Mouse (Mus musculus) neural tube, embryonic 13.5 days (tissue): ENCODE results near the gene Ctnna2. TPM values are rescaled to one million over a fixed set of nuclear protein-coding genes. Genes with fewer than 3 reads are reported as not detected.
A peak's percentile ranks its signal among the peaks of the same experiment; 100 is the strongest.

ENCODE experiments used
- ATAC-seq: fragments of 200-750 bp; cut with Nextera tagmentation; 2 replicates; pipeline ENCODE4 v1.8.0; 2017; ENCODE audit warnings: low read depth, mild to moderate bottlenecking, moderate TSS enrichment, moderate library complexity
- H3K27ac ChIP-seq: fragments of 300-500 bp; sonication (generic); replicated peaks from 2 replicates; pipeline ENCODE4 v1.5.1; 2015; ENCODE audit warnings: moderate library complexity, mild to moderate bottlenecking, inconsistent platforms
- H3K27me3 ChIP-seq: fragments of 300-500 bp; sonication (generic); 2 replicates; pipeline ENCODE4 v1.6.1; 2015; ENCODE audit warnings: mild to moderate bottlenecking, inconsistent platforms
- H3K36me3 ChIP-seq: fragments of 300-500 bp; sonication (generic); 2 replicates; pipeline ENCODE4 v1.6.1; 2015; ENCODE audit warnings: mild to moderate bottlenecking, inconsistent platforms
- H3K4me1 ChIP-seq: fragments of 300-500 bp; sonication (generic); replicated peaks from 2 replicates; pipeline ENCODE4 v1.6.1; 2015; ENCODE audit warnings: inconsistent platforms
- H3K4me2 ChIP-seq: fragments of 300-500 bp; sonication (generic); 2 replicates; pipeline ENCODE4 v1.6.1; 2015; ENCODE audit warnings: inconsistent platforms, mild to moderate bottlenecking, moderate library complexity
- H3K4me3 ChIP-seq: fragments of 300-500 bp; sonication (generic); 2 replicates; pipeline ENCODE4 v1.5.1; 2015; ENCODE audit warnings: mild to moderate bottlenecking, inconsistent platforms
- H3K9ac ChIP-seq: fragments of 300-500 bp; sonication (generic); 2 replicates; pipeline ENCODE4 v1.6.1; 2015; ENCODE audit warnings: moderate library complexity, mild to moderate bottlenecking, inconsistent platforms
- H3K9me3 ChIP-seq: fragments of 300-500 bp; sonication (generic); 2 replicates; pipeline ENCODE4 v1.6.1; 2016; ENCODE audit warnings: inconsistent platforms
- WGBS: fragments of 180-500 bp; shearing (Covaris S2); methylation state at CpG from one replicate; pipeline ENCODE4 v1.1.7; 2015; 5-methylcytosine and 5-hydroxymethylcytosine counted together
- polyA plus RNA-seq: library from polyadenylated mRNA; unstranded; fragments of >200 nt; fragmentation: Nextera tagmentation; extraction: Ambion mirVana; gene quantifications from 2 replicates; pipeline ENCODE4 v1.2.1, GENCODE M21; 2015

The Ctnna2 gene
- polyA plus RNA-seq, 1 experiment from 2014 or later, result 115 TPM

DNA sequence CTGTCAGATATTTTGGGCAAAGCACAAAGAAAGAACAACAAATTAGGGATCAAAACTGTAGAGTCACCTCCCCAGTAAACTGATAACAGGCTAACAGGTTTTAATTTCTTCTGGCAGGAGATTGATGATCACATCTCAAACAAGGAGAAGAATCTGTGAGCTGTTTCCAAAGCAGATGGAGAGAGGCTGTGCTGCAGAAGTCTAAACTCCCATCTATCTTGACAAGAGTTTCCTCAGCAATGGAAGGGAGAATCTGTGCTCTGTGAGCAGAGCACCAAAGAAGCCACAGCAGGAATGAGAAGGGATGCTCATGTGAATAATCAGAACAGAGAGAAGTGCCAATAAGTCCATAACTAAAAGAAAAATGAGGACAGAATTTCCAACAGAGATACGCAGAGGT lies 678.2 kb downstream of the Ctnna2 start:
- 85% methylated on average over 1 of the region's 1 CpGs for WGBS
- ATAC-seq, result no peak
- no peaks in the 10 kb centered on the region for H3K36me3 ChIP-seq
- no peak overlapping the region for H3K27ac ChIP-seq
- H3K4me2 ChIP-seq, result no peak overlapping the region
- no peaks in the 10 kb centered on the region for H3K27me3 ChIP-seq
- no peak overlapping the region for H3K4me3 ChIP-seq
- H3K9me3 ChIP-seq, result no peaks in the 10 kb centered on the region
- H3K4me1 ChIP-seq, result peaks cover 12% of the 10 kb centered on the region; the same call in 1 of the 2 replicates
- H3K9ac ChIP-seq, result no peak overlapping the region

DNA sequence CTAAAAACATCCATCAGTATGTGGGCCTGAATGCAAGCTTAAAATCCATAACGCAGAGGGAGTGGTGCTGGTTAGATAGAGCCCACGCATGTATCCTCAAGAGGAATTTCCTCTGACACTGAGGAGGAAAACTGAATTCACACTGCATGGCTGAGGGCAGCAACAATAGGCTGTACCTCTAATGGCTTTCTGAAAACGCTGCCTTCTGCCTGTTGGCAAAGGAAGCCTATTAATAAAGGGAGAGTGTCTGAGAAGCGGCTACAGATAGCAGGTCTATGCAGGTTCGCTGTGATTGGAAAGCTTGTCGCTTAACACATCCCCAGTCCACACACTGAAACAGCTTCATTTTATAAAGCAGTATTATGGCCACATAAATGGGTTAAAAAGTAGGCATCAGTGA lies 688.1 kb downstream of the Ctnna2 start:
- Histone ChIP-seq H3K9me3 (no peaks in the 10 kb centered on the region), H3K4me3 (no peak overlapping the region), H3K4me2 (no peak overlapping the region), H3K27me3 (no peaks in the 10 kb centered on the region), H3K36me3 (no peaks in the 10 kb centered on the region), H3K27ac (peak overlapping the region; percentile 54; the same call in 1 of the 2 replicates), H3K4me1 (peaks cover 6% of the 10 kb centered on the region; the same call in 1 of the 2 replicates), H3K9ac (no peak overlapping the region)
- ATAC-seq, result no peak
- WGBS, result 58% methylated on average over 6 of the region's 6 CpGs

DNA sequence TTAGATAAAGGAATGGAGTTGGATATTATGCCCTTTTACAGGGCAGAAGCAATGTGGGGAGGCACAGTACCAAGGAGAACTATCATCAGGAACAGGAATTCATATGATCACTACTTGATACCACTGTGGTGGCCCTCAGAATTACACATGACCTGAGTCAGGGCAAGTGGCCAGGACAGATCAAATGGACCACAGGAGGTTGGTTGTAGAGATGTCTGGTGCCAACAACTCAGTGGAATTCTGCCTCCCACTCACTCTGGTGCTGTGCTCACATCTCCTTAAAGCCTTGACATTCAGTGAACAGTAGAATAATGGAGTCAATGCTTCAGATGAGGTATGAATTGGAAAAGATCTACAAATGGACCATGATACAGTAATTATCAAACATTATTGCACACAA lies 691.1 kb downstream of the Ctnna2 start:
- H3K4me1 ChIP-seq, result peaks cover 6% of the 10 kb centered on the region; the same call in 1 of the 2 replicates
- H3K4me3 ChIP-seq, result no peak overlapping the region
- no peak overlapping the region for H3K9ac ChIP-seq
- H3K9me3 ChIP-seq, result no peaks in the 10 kb centered on the region
- no peak overlapping the region for H3K27ac ChIP-seq
- H3K36me3 ChIP-seq, result no peaks in the 10 kb centered on the region
- no peak overlapping the region for H3K4me2 ChIP-seq
- ATAC-seq, result no peak
- no peaks in the 10 kb centered on the region for H3K27me3 ChIP-seq

DNA sequence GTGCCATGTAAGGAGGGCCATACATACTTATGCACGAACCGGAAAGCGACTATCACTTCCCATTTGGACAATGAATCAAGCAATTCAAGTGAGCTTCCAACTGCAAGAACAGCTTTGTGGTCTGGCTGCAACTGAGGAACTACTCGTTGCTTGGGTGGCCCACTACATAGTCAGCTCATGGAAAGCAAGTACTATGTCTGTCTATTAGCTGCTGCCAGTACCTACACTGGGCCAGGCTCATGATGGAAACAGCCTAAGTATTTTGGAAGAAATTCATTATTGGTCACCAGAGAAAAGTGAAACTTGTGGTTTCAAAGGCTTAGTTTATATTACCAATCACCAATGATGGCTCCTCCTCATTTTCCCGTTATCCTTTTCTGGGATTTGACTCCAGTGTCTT lies 693.2 kb downstream of the Ctnna2 start:
- no peak for ATAC-seq

DNA sequence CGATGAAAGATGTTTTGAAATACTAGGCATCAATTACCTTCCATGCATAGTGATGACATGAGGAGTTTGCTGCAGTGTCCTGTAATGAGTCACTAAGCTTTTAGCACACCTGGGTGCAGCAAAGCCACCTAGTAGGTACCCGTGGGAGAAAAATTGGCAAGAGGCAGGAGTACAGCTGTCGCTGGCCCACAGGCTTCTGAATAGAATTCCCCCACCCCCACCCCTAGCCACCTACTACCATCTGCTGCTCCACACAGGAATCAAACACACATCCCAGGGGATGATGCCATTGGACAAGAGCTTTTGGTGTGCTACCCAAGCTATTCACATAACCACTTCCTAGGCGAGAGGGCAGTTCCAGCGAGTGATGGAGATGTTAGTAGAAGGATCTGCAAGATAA lies 700.7 kb downstream of the Ctnna2 start:
- Histone ChIP-seq H3K27me3 (no peaks in the 10 kb centered on the region), H3K9me3 (no peaks in the 10 kb centered on the region), H3K27ac (no peak overlapping the region), H3K4me2 (no peak overlapping the region), H3K4me1 (no peaks in the 10 kb centered on the region), H3K9ac (no peak overlapping the region), H3K36me3 (no peaks in the 10 kb centered on the region), H3K4me3 (no peak overlapping the region)
- WGBS, result 68% methylated on average over 5 of the region's 5 CpGs
- ATAC-seq, result no peak

More for the DNA sequence above, 693.2 kb downstream of the Ctnna2 start:
- H3K4me2 ChIP-seq, result no peak overlapping the region
- WGBS, result 78% methylated on average over 5 of the region's 5 CpGs
- H3K9ac ChIP-seq, result no peak overlapping the region
- no peaks in the 10 kb centered on the region for H3K27me3 ChIP-seq
- peaks cover 3% of the 10 kb centered on the region; the same call in 1 of the 2 replicates for H3K4me1 ChIP-seq
- H3K9me3 ChIP-seq, result no peaks in the 10 kb centered on the region
- H3K27ac ChIP-seq, result no peak overlapping the region
- H3K36me3 ChIP-seq, result no peaks in the 10 kb centered on the region
- H3K4me3 ChIP-seq, result no peak overlapping the region

DNA sequence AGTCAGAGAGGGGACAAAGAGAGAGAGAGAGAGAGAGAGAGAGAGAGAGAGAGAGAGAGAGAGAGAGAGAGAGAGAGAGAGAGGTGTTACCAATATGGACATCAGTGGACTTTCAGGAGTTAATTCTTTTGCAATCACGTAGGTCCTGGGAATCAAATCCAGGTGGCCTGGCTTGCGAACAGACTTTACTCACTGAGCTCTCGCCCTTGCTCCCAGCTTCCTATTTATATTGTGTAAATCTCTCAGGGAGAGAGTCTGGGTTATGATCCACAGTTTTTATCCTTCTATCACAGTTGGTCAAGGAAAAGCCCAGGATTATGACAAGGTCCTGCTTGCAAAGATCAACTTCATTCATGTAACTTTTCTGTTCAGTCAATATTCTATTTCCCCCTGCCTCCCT lies 714.3 kb downstream of the Ctnna2 start:
- Histone ChIP-seq H3K4me1 (no peaks in the 10 kb centered on the region; the same call in 1 of the 2 replicates), H3K36me3 (no peaks in the 10 kb centered on the region), H3K27ac (no peak overlapping the region), H3K27me3 (no peaks in the 10 kb centered on the region), H3K9me3 (no peaks in the 10 kb centered on the region), H3K9ac (no peak overlapping the region), H3K4me3 (no peak overlapping the region), H3K4me2 (no peak overlapping the region)
- no peak for ATAC-seq
- 66% methylated on average over 3 of the region's 3 CpGs for WGBS

DNA sequence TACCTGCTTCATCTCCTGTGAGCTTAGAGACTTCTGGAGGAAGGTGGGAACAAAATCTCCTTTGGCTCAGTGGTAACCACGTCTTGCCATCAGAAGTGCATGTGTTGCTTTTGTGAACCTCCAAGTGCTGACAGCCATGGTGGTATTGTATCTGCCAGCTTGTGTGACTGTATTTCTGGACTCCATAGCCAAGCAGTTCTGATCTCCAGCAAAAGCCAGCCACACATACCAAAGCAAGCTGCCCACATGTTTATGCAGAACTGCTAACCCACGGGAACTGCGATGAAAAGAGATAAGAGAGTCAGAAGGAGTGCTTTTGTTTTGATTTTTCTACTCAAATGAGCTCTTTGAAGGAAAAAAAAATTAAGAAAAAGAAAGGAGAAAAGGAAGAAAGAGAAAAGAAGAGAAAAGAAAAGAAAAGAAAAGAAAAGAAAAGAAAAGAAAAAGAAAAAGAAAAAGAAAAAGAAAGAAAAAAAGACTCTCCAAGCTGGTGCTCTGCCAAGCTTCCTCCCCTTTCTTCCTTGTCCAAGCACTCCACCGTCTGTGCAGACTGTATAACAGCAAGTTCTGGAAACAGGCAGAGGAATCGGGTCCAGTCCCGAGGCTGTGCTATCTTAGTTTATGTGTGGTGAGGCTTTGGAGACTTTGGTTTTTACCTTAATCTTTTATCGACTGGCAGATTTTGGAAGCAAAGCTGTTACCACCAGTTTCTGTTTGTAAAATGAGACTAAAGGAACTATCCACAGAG lies 722.0 kb downstream of the Ctnna2 start:
- Histone ChIP-seq H3K27me3 (no peaks in the 10 kb centered on the region), H3K9ac (no peak overlapping the region), H3K27ac (no peak overlapping the region), H3K4me1 (no peaks in the 10 kb centered on the region), H3K4me3 (no peak overlapping the region), H3K36me3 (no peaks in the 10 kb centered on the region), H3K4me2 (no peak overlapping the region), H3K9me3 (no peaks in the 10 kb centered on the region)
- ATAC-seq, result no peak
- 53% methylated on average over 7 of the region's 7 CpGs for WGBS

DNA sequence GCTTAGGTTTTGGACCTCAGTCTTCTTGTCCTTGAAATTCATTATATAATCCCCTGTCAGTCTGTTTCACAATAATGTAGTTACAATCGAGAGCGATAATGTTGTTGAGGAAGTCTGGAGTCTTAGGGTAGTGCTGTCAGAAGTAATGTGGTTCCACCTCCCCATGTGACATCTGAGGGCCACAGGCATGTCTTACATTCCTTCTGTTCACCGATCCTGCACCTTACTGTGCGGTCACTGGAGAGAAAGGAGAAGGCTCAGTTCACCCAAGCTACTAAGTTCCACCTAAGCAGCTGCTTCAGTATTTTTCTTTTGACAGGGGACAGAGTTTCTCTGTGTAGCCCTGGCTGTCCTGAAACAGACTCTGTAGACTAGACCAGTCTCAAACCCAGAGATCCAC lies 723.2 kb downstream of the Ctnna2 start:
- Histone ChIP-seq H3K27ac (no peak overlapping the region), H3K27me3 (no peaks in the 10 kb centered on the region), H3K4me1 (no peaks in the 10 kb centered on the region), H3K36me3 (no peaks in the 10 kb centered on the region), H3K4me2 (no peak overlapping the region), H3K4me3 (no peak overlapping the region), H3K9ac (no peak overlapping the region), H3K9me3 (no peaks in the 10 kb centered on the region)
- WGBS, result 92% methylated on average over 4 of the region's 4 CpGs
- no peak for ATAC-seq

DNA sequence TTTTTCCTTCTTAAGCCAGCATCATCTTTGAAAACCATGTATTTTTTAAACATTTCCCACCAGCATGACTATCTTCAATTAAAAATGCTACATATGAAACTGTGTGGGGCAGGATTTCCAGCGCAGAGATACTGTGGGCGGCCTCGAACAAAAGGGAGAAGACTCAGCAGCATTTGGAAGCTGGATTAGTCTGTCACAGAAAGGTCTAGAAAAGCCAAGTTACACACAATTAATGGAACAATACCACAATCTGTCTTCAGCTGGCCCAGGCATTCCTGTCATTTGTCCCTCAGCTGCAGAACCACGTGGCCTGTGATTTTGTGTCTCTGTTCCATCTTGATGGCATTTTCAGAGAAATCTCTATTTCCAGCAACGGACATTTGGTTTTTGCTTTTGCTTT lies 726.0 kb downstream of the Ctnna2 start:
- WGBS, result 83% methylated on average over 5 of the region's 5 CpGs
- ATAC-seq, result no peak
- H3K4me2 ChIP-seq, result no peak overlapping the region
- H3K4me1 ChIP-seq, result peaks cover 5% of the 10 kb centered on the region
- no peaks in the 10 kb centered on the region for H3K9me3 ChIP-seq
- no peaks in the 10 kb centered on the region for H3K36me3 ChIP-seq
- no peak overlapping the region for H3K9ac ChIP-seq
- no peak overlapping the region for H3K4me3 ChIP-seq
- H3K27me3 ChIP-seq, result no peaks in the 10 kb centered on the region
- H3K27ac ChIP-seq, result no peak overlapping the region

DNA sequence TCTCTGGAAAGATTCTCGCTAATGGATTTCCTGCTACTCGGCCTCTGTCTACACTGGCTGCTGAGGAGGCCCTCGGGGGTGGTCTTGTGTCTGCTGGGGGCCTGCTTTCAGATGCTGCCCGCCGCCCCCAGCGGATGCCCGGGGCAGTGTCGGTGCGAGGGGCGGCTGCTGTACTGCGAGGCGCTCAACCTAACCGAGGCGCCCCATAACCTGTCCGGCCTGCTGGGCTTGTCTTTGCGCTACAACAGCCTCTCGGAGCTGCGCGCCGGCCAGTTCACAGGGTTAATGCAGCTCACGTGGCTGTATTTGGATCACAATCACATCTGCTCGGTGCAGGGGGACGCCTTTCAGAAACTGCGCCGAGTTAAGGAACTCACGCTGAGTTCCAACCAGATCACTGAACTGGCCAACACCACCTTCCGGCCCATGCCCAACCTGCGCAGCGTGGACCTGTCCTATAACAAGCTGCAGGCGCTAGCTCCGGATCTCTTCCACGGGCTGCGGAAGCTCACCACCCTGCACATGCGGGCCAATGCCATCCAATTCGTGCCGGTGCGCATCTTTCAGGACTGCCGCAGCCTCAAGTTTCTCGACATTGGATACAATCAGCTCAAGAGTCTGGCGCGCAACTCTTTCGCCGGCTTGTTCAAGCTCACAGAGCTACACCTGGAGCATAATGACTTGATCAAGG lies 735.8 kb downstream of the Ctnna2 start:
- peak; percentile 81 for ATAC-seq
- Histone ChIP-seq H3K9me3 (no peaks in the 10 kb centered on the region), H3K36me3 (no peaks in the 10 kb centered on the region), H3K4me1 (peaks cover 44% of the 10 kb centered on the region), H3K27ac (peak overlapping the region; percentile 92), H3K4me3 (peak overlapping the region; percentile 64), H3K9ac (peak overlapping the region; percentile 84), H3K27me3 (peaks cover 20% of the 10 kb centered on the region), H3K4me2 (peak overlapping the region; percentile 97)
- under 1% methylated on average over 43 of the region's 43 CpGs for WGBS

DNA sequence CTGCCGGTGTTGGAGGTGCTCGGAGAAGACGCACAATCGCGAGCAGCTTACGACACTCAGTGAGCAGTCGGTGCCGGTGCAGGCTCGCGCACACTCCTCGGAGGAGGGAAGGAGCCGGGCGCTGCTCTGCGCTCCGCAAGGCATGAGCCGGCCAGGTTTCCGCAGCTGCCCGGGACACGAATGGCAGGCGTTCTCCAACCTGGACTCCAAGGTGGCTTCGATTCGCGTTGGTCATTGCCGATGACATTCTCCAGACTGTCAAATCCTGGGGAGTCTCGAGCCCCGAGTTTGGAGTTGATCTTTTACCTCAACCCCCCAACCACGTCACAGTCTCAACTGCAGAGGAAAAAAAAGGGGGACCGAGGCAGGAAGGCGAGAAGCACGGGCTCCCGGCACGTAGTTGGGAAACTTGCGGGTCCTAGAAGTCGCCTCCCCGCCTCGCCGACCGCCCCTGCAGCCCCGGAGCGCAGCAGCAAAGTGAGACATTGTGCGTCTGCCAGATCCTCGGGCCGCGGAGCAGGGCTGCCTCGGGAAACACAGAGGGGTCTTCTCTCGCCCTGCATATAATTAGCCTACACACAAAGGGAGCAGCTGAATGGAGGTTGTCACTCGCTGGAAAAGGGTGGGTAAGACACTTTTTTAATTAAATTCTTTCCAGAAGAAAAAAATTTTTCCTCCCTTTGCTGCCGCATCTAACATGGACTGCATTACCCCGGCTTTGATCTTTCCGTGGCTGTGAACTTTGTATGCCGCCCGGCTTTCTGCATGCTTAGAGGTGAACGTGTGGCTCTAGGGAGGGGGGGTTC lies 736.7 kb downstream of the Ctnna2 start, which contains the start of gene Lrrtm1:
Gene Lrrtm1, plus strand, starts transcription at position 89 of the 806 bp plus-strand sequence.
- ATAC-seq, result peak; percentile 91
- H3K4me1 ChIP-seq, result peaks cover 41% of the 10 kb centered on the region
- H3K4me2 ChIP-seq, result peak within 1 kb of the TSS; percentile 97
- peaks cover 20% of the 10 kb centered on the region for H3K27me3 ChIP-seq
- no peaks in the 10 kb centered on the region for H3K9me3 ChIP-seq
- peak within 1 kb of the TSS; percentile 84 for H3K9ac ChIP-seq
- no peaks in the 10 kb centered on the region for H3K36me3 ChIP-seq
- WGBS, result under 1% methylated on average over 53 of the region's 53 CpGs
- peak within 1 kb of the TSS; percentile 64 for H3K4me3 ChIP-seq
- peak within 1 kb of the TSS; percentile 92 for H3K27ac ChIP-seq

DNA sequence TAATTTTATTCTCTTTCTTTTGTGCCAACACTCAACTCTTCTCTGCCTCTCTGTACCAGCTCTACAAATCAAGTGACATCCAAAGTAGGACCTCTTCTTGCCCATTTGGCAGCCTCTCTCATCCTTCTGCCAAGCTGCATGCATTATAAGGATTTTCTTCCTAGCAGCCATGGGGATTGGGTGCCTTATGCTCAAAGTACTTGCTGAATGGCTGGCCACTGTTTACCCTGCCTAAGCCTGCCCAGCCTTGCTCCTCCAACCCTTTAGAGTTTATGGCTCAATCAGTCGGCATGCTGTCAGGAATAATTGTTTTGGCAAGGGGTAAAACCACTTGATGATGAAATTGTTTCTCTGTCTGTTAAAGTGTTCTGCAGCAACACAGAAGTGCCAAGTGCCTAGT lies 739.1 kb downstream of the Ctnna2 start:
- Histone ChIP-seq H3K4me3 (no peak overlapping the region), H3K4me1 (peaks cover 24% of the 10 kb centered on the region), H3K4me2 (no peak overlapping the region), H3K9me3 (no peaks in the 10 kb centered on the region), H3K9ac (no peak overlapping the region), H3K27ac (no peak overlapping the region), H3K27me3 (peaks cover 10% of the 10 kb centered on the region), H3K36me3 (no peaks in the 10 kb centered on the region)
- WGBS, result 3% methylated on average over 1 of the region's 1 CpGs
- no peak for ATAC-seq
